Mouse (Mus musculus) gastrocnemius, adult 18-20 months (tissue): ENCODE data around the gene Dclk1. TPM values are rescaled to one million over a fixed set of nuclear protein-coding genes. Genes with fewer than 3 reads are reported as not detected.
A peak's percentile ranks its signal among the peaks of the same experiment; 100 is the strongest.
"Not testable (repeated sequence)": the region's sequence is repeated elsewhere in the genome, so short reads cannot be mapped to it uniquely, and the experiment has no call there.

Experiments
- DNase-seq: peaks from one replicate; pipeline ENCODE4 v3.0.0; 2021; ENCODE audit warnings: low spot score
- long read RNA-seq, 2 experiments: library from polyadenylated mRNA; stranded (forward); transcript quantifications; one replicate each; pipeline ENCODE4 v2.0.0; 2021
- total RNA-seq, 2 experiments: library from RNA; stranded (reverse); gene quantifications; 2 replicates each; pipeline ENCODE4 v1.2.3; 2021

Gene Dclk1
- total RNA-seq = 1 to 10 TPM; 1.7 to 3.1 TPM
- long read RNA-seq, experiment 1, full-length matches to known transcripts = 1 of 2 reads
- long read RNA-seq, experiment 1, partial matches to known transcripts = 0 of 2 reads
- long read RNA-seq, experiment 1, other reads (novel, unspliced or antisense) = 1 of 2 reads
- long read RNA-seq, experiment 2, full-length matches to known transcripts = 1 of 1 reads
- long read RNA-seq, experiment 2, partial matches to known transcripts = 0 of 1 reads
- long read RNA-seq, experiment 2, other reads (novel, unspliced or antisense) = 0 of 1 reads

GRCm38 (mm10) chr3:55241730-55242421, at the start of gene Dclk1:
TSS of gene Dclk1 (plus strand) at chr3:55242364.
- DNase-seq = peak; percentile 54

GRCm38 (mm10) chr3:55193351-55193750, 48.8 kb upstream of the Dclk1 start:
- DNase-seq = no peak

GRCm38 (mm10) chr3:55194792-55195191, 47.4 kb upstream of the Dclk1 start:
- no peak for DNase-seq

GRCm38 (mm10) chr3:55195581-55196327, 46.4 kb upstream of the Dclk1 start:
- DNase-seq = peak; percentile 5

GRCm38 (mm10) chr3:55196328-55196710, 45.8 kb upstream of the Dclk1 start:
- no peak for DNase-seq

- DNase-seq = not testable (repeated sequence)
Observed at GRCm38 (mm10) chr3:55203621-55204020, 38.5 kb upstream of the Dclk1 start.

GRCm38 (mm10) chr3:55206413-55206812, 35.8 kb upstream of the Dclk1 start:
- DNase-seq = no peak

- no peak for DNase-seq
Observed at GRCm38 (mm10) chr3:55207665-55208064, 34.5 kb upstream of the Dclk1 start.

- no peak for DNase-seq
Observed at GRCm38 (mm10) chr3:55212254-55212653, 29.9 kb upstream of the Dclk1 start.

GRCm38 (mm10) chr3:55213785-55214184, 28.4 kb upstream of the Dclk1 start:
- no peak for DNase-seq

- DNase-seq = no peak
Observed at GRCm38 (mm10) chr3:55214413-55214812, 27.8 kb upstream of the Dclk1 start.

- no peak for DNase-seq
Observed at GRCm38 (mm10) chr3:55222502-55222901, 19.7 kb upstream of the Dclk1 start.

GRCm38 (mm10) chr3:55223862-55224261, 18.3 kb upstream of the Dclk1 start:
- DNase-seq = no peak

GRCm38 (mm10) chr3:55226501-55227213, 15.5 kb upstream of the Dclk1 start:
- DNase-seq = peak; percentile 30

- no peak for DNase-seq
Observed at GRCm38 (mm10) chr3:55227214-55227581, 15.0 kb upstream of the Dclk1 start.

GRCm38 (mm10) chr3:55242422-55243055, 375 bp downstream of the Dclk1 start:
- peak; percentile 79 for DNase-seq

GRCm38 (mm10) chr3:55243056-55243471, 900 bp downstream of the Dclk1 start:
- DNase-seq = no peak

GRCm38 (mm10) chr3:55244087-55244486, 1.9 kb downstream of the Dclk1 start:
- no peak for DNase-seq

- DNase-seq = no peak
Observed at GRCm38 (mm10) chr3:55246618-55247272, 4.6 kb downstream of the Dclk1 start.

- no peak for DNase-seq
Observed at GRCm38 (mm10) chr3:55248048-55248447, 5.9 kb downstream of the Dclk1 start.

- no peak for DNase-seq
Observed at GRCm38 (mm10) chr3:55248508-55248907, 6.3 kb downstream of the Dclk1 start.
